Mouse (Mus musculus) splenic B cell, adult 2 months (primary cell): ENCODE measurements around the gene Fam171a2.
"Not testable (repeated sequence)": the region's sequence is repeated elsewhere in the genome, so short reads cannot be mapped to it uniquely, and the experiment has no call there.

Source experiments
- DNase-seq: peaks from one replicate; pipeline ENCODE4 v3.0.0-alpha.2; 2011; ENCODE audit warnings: low read depth, low spot score
- H3K27me3 ChIP-seq: 2 replicates; pipeline ENCODE4 v1.6.1; 2012; ENCODE audit warnings: mild to moderate bottlenecking, low read length, moderate library complexity, mixed read lengths; ENCODE audit not compliant: control insufficient read depth, poor library complexity, insufficient read depth, severe bottlenecking
- H3K36me3 ChIP-seq: 2 replicates; pipeline ENCODE4 v1.6.1; 2012; ENCODE audit warnings: mild to moderate bottlenecking, low read length, moderate library complexity, mixed read lengths; ENCODE audit not compliant: control insufficient read depth, poor library complexity, insufficient read depth, severe bottlenecking

The Fam171a2 gene

DNA sequence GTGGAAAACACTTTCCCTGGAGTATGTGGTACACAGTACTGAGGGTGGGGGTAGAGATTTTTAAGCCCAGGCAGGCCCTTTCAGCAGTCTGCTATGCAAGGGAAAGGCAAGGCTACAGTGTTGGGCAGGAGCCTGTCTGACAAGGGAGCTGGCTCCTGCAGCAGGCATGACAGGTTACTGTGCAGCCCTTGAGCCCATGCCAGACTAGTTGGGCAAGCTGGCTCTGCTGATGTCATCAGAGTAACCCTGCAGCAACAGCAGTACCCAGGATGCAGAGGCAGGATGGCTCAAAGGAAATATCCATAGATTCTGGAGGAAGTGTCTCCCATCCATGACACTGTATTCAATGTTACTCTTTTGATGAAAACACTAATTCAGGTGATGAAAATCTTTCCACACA is 28.6 kb downstream of the Fam171a2 start:
- Histone ChIP-seq H3K27me3 (no peaks in the 10 kb centered on the region), H3K36me3 (no peaks in the 10 kb centered on the region)
- no peak for DNase-seq

DNA sequence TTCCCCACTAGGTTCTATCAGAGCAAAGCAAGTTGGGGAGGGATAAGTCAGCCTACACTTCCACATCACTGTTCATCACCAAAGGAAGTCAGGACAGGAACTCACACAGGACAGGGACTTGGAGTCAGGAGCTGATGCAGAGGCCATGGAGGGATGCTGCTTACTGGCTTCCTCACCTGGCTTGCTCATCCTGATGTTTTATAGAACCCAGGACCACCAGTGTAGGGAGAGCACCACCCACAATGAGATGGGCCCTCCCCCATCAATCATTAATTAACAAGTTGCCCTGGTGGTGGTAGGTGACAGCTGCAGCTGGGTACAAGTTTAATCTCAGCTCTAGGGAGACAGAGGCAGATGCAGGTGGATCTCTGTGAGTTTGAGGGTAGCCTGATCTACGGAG is 30.3 kb downstream of the Fam171a2 start:
- H3K27me3 ChIP-seq = no peaks in the 10 kb centered on the region
- H3K36me3 ChIP-seq = no peaks in the 10 kb centered on the region

DNA sequence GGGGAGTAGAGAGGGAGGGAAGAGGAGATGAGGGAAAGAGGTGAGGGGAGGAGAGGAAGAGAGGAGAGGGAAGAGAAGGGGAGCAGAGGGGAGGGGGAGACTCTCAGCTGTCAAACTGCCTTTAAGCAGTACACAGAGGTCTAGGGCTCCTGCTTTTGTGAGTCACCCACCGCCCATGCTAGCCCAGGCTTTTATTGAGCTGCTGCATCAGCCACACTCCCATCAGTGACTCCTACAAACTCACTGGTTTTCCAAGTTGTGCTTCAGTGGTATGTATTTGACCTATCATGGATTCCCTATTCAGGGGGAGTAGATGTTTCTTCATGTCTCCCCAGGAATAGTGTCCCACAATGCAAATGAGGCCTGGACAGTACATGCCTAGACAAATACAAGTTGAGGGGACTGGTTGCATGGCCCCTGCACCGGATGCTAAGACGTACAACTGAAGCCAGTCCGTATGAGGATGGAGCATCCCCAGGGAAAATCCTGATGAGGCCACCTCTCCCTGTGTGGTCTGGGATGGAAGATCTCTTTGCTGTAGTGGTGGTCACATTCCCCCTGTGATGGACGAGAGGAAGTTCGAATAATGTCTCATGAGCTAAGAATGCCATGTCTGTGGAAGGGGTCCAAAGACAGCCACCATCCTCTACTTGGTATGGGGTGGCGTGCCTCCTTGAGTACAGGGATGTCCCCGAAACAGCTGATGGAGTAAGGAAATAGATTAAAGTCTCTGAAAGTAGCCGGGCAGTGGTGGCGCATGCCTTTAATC is 32.3 kb downstream of the Fam171a2 start:
- Histone ChIP-seq H3K36me3 (no peaks in the 10 kb centered on the region), H3K27me3 (no peaks in the 10 kb centered on the region)
- DNase-seq = no peak

More for the DNA sequence above, 30.3 kb downstream of the Fam171a2 start:
- DNase-seq = no peak

DNA sequence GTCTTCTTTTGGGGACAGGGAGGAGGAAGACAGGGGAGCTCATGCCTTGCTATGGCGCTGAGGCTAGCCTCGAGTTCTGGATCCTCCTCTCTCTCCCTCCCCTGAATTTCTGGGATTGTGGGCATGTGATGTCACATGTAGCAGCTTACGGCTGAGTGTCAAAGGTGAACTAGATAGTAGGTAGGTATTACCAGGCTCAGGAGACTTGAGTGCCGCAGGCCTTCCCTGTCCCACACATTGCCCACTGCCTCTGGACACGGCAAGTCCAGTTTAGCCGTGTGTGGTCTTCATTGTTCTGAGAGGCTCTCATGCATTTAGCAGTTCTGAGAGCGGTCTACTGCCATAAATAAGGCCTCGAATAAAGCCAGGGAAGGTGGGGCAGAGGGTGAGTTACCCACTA is 34.4 kb downstream of the Fam171a2 start:
- Histone ChIP-seq H3K36me3 (no peaks in the 10 kb centered on the region), H3K27me3 (no peaks in the 10 kb centered on the region)
- DNase-seq = no peak

DNA sequence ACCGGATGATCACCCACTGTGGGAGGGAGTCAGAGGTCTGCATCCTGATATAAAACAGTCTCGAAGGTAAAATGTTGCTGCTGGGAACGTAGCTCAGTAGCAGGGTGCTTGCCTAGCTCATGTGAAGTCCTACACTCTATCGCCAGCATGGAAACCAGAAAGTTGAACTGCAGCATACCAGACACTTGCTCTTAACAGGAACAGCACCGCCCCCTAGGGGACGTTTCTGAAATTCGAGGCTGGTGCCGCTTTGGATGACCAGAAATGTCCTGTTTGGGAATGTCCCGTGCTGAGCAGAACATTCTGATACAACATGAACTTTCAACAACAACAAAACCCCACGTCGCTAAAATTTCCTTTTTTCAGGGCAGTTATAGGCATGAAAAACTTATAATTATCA is 35.8 kb downstream of the Fam171a2 start:
- DNase-seq = peak; percentile 92
- H3K36me3 ChIP-seq = no peaks in the 10 kb centered on the region

DNA sequence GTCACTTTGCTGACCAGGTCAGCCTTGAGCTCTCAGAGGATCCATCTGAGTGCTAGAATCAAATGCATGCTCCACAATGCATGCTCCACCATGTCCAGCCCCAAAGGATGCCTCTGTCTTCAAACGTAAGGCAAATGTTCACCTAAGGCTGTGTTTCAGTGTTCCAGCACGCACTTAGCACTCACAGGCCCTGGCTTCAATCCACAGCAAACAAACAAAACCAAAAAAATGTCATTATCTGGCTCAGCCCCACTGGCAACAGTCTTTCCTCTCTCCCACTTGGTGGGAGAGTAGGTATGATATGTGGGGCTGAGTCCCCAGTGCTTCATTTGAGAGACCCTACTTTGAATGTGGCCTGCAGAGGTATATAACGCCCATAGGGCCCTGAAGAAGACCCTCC is 36.4 kb downstream of the Fam171a2 start:
- no peaks in the 10 kb centered on the region for H3K36me3 ChIP-seq
- no peak for DNase-seq
- no peaks in the 10 kb centered on the region for H3K27me3 ChIP-seq

More for the DNA sequence above, 35.8 kb downstream of the Fam171a2 start:
- no peaks in the 10 kb centered on the region for H3K27me3 ChIP-seq

DNA sequence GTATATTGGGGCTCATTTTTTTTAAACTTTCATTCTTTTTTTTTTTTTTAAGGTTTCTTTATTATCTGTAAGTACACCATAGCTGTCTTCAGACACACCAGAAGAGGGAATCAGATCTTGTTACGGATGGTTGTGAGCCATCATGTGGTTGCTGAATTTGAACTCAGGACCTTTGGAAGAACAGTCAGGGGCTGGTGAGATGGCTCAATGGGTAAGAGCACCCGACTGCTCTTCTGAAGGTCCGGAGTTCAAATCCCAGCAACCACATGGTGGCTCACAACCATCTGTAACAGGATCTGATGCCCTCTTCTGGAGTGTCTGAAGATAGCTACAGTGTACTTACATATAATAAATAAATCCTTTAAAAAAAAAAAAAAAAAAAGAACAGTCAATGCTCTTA is 37.1 kb downstream of the Fam171a2 start:
- H3K36me3 ChIP-seq, H3K27me3 ChIP-seq, DNase-seq: not testable (repeated sequence)

DNA sequence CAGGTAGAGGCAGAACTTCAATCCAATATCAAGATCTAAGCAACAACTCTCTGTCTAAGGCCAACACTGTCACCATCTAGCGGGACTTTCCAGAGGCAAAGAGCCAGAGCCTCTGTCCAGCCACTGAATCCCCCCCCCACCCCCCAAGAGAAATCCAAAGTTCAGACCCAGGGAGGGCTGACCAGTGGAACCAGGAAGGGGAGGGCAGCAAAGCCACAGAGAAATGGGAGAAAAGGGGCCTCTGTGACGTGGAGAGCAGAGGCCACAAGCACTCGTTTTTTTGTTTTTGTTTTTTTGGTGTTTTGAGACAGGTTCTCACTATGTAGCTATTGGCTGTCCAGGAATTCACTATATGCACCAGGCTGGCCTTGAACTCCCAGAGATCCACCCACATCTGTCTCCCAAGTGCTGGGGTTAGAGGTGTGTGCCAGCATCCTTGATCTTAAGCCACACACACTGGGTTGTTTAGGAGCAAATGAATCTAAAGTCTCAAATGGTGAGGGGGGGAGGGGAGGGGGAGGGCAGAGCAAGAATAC is 37.6 kb downstream of the Fam171a2 start:
- no peak for DNase-seq
- H3K27me3 ChIP-seq = no peaks in the 10 kb centered on the region
- H3K36me3 ChIP-seq = no peaks in the 10 kb centered on the region

DNA sequence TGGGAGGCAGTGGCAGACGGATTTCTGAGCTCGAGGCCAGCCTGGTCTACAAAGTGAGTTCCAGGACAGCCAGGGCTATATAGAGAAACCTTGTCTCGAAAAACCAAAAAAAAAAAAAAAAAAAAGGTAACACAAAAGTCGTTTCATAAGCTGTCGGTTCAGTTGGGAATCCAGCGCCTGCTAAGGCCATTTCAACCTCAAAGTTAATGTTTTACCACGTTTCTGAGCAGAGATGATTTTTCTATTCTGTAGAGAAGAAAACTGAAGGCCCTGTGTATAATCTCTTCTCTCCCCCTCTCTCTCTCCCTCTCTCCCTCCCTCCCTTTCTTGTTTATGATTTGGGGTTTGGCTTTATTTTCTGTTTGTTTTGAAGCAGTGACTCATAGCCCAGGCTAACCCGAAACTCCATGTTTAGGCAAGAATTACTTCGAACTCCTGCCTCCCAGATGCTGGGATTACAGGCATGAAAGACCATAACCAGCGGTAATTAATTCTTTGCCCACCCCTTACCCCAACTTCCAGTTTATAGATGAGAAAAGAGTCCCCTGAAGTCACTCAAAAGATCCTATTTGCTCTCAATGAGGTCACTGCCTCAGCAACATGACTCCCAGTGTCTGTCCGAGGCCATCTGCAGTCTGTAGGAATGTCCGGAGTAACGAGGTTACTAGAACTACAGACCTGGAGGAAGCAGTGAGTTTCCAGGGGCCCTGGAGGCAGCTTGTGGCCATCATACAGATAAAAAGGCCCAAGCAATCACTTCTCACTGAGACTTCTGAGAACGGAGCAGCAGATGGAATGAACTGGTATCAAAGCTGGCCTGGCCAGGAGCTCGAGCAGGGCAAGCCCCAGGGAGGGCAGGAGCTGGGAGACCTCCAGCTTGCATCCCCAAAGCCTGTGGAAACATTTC is 38.3 kb downstream of the Fam171a2 start:
- no peaks in the 10 kb centered on the region for H3K27me3 ChIP-seq
- no peak for DNase-seq
- H3K36me3 ChIP-seq = no peaks in the 10 kb centered on the region

DNA sequence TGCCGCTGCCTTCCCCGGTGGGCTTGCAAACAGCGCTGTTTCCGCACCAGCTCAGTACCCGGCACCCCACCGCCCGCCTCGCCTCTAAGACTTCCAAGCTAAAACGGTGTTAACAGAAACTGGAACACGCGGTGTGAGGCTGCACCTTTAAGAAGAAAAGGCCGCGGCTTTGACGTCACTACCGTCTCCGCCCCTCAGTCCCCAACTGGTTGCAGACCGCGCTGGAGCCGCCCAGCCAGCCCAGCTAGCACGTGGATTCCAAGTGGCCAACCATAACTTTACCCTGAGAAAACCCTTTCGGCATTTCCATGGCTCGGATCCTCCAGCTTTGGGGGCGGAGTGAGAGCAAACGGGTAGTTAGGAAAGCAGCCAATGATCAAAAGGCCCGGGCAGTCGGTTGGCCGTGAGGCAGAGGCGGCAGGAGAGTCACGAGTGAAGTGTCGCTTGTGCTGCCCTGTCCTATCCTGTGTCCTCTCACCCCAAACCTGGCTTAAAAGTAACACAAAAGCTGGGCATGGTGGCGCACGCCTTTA is 39.1 kb downstream of the Fam171a2 start:
- DNase-seq = peak; percentile 97
- no peaks in the 10 kb centered on the region for H3K27me3 ChIP-seq
- H3K36me3 ChIP-seq = no peaks in the 10 kb centered on the region

DNA sequence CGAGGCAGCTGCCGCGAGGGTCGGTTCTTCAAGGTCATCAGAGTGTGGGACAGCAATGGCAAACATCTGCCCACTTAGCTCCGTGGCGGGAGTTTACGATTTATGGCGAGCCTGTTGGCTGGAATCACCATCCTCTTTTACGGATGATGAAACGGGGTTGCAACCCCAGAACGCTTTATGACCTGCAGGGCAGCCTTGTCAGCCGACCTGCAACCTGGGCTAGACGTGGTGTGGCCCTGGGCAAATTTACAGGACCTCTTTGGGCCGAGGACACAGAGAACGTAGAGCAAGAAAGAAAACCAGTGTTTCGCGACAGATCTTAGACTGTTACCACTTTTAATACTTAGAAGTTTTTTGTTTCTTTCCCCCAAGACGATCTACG is 39.7 kb downstream of the Fam171a2 start, which contains the start of gene Slc25a39:
Gene Slc25a39, minus strand, starts transcription at position 113 of the 382 bp plus-strand sequence.
- Histone ChIP-seq H3K27me3 (no peaks in the 10 kb centered on the region), H3K36me3 (peaks cover 3% of the 10 kb centered on the region; the same call in 1 of the 2 replicates)
- no peak for DNase-seq

DNA sequence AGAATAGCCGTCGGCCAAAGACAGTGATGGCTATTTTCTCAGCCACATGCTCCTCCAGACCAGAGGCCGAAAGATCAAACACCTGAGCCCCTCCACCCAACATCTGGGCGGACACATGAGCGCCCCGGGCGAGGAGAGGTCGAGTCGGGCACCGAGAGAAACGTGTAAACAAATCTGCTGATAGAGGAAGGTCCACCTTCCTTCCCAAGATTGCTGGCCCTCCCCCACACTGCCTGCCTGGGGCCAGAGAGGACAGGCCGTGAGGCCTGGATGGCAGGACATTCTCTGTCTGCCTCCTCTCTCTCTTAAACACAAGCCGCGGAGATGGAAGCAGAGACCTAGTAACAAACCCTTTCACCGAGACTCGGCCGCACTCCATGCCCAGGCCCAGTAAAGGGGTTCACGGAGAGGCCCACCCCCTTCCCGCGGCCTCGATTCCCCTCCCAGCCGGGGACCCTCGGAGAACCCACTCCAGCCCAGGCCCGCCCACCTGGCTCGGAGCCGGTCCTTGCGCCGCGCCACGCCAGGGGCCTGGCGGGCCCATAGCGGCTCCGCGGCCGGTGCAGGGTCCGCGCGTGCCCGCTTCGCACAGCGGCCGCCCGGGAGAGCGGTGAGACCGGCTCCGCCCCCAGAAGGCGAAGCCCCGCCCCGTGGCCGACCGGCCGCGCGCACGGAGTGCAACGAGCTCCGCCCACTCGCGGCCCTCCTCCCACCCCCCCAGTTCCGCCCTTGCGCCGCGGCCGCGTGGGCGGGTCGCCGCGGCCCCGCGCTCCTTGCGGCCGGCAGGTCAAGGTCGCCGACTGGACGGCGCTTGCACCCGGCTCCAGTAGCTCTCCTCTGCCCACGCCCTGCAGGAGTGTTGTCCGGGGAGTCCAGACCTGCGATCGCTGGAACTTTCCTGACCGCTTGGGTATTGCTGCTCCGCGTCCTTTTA is 40.3 kb downstream of the Fam171a2 start:
- Histone ChIP-seq H3K36me3 (peaks cover 3% of the 10 kb centered on the region; the same call in 1 of the 2 replicates), H3K27me3 (no peaks in the 10 kb centered on the region)
- peak; percentile 94 for DNase-seq

DNA sequence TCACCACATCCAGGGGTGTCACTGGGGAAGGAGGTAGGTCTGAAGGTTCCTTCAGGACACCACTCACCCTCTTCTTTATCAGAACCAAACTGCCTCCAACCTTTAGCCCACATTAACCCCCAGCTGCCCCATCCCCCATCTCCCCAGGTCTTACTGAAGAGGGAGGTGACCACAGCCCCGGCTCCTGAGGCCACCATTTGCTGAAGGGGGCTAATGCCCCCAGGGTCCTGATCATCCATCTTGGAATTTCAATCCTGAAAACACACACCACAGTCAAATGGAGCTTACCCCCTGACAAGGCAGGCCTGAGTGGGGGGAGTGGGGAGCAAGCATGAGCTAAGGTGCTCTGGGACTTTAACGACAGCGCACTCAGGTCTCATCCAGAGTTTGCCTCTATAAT is 41.1 kb downstream of the Fam171a2 start:
- DNase-seq = no peak
- H3K36me3 ChIP-seq = peaks cover 3% of the 10 kb centered on the region; the same call in 1 of the 2 replicates
- no peaks in the 10 kb centered on the region for H3K27me3 ChIP-seq
